ENCODE assay signal across 8 mouse cellular contexts in the genomic region with DNA sequence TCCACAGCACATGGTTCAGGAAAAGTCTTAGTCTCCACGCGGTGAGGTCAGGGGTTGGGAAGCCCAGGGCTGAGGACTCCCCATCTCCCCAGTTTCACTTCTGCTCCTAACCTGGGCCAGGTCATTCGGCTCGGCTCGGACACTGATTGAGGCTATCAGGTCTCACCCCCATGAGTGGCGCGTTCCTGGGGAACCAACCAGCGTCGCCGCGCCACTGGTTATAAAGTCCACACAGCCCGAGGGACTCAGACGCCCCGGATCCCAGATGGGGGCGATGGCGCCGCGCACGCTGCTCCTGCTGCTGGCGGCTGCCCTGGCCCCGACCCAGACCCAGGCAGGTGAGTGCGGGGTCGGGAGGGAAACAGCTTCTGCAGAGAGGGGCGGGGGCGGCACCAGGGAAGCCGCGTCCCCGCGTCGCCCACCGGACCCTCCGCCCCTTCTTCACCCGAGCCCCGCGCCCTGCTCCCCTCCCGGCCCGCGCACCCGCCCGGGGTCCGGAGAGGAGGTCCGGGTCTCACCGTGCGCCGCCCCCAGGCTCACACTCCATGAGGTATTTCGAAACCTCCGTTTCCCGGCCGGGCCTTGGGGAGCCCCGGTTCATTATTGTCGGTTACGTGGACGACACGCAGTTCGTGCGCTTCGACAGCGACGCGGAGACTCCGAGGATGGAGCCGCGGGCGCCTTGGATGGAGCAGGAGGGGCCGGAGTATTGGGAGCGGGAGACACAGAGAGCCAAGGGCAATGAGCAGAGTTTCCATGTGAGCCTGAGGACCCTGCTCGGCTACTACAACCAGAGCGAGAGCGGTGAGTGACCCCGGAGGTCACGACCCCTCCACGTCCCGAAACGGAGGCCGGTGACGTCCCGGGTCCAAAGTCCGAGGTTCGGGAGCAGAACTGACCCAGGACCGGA. TPM values are rescaled to one million over a fixed set of nuclear protein-coding genes. Genes with fewer than 3 reads are reported as not detected.
DNase-seq lines count a peak whose midpoint lies in the region; ATAC-seq and TF ChIP-seq lines count a peak whose summit lies in the region.

H2-Q10 (plus strand) TSS at position 248 of the 910 bp plus-strand sequence.

- no peak for TF ChIP-seq CTCF in hindbrain, postnatal 0 days (IDR thresholded peaks at IDR 0.05; ENCODE audit: low read depth)

- H3K4me1 ChIP-seq in heart, embryonic 13.5 days: peaks cover 13% of the 10 kb centered on the region
- 0 out of 2 replicates have a peak, but pooled peaks cover 3% of the 10 kb centered on the region for H3K4me1 ChIP-seq in hindbrain, postnatal 0 days (ENCODE audit: insufficient read depth, low read length)
- no peaks in the 10 kb centered on the region; the same call in 1 of the 2 replicates for H3K4me1 ChIP-seq in liver, embryonic 11.5 days (replicated peaks; ENCODE audit: control insufficient read depth, insufficient read depth, low read length)

- peaks cover 68% of the 10 kb centered on the region for H3K27me3 ChIP-seq in heart, embryonic 13.5 days (replicated peaks)
- peaks cover 18% of the 10 kb centered on the region for H3K27me3 ChIP-seq in hindbrain, postnatal 0 days (ENCODE audit: insufficient read depth, low read length)
- H3K27me3 ChIP-seq in liver, embryonic 11.5 days (replicated peaks; ENCODE audit: control insufficient read depth, insufficient read depth, low read length): peaks cover 29% of the 10 kb centered on the region

- DNase-seq in heart, postnatal 25 days (ENCODE audit: low spot score): no peak
- DNase-seq in embryo, embryonic 11 days: peak; percentile 33
- DNase-seq in hindbrain, postnatal 0 days (ENCODE audit: low spot score): no peak
- DNase-seq in liver, embryonic 11.5 days (ENCODE audit: low spot score): peak; percentile 47
- peak; percentile 43 for DNase-seq in retina, postnatal 1 day
- DNase-seq in frontal cortex, postnatal 14 days (ENCODE audit: low spot score in 2 of 2): no peak
- no peak for DNase-seq in layer of hippocampus, adult 11-12 months (ENCODE audit: low spot score)

- no peak within 1 kb of the TSS for H3K27ac ChIP-seq in heart, embryonic 13.5 days (replicated peaks)
- H3K27ac ChIP-seq in hindbrain, postnatal 0 days: no peak within 1 kb of the TSS
- H3K27ac ChIP-seq in liver, embryonic 11.5 days (ENCODE audit: low read depth, low read length): peak within 1 kb of the TSS; percentile 70; the same call in 1 of the 2 replicates

- intact Hi-C loops in heart, postnatal 25 days (cut with DNase I): no loop called here

- peak within 1 kb of the TSS; percentile 57 for H3K9ac ChIP-seq in heart, embryonic 13.5 days
- peak within 1 kb of the TSS; percentile 13; the same call in 1 of the 2 replicates for H3K9ac ChIP-seq in hindbrain, postnatal 0 days (replicated peaks; ENCODE audit: low read length)
- peak within 1 kb of the TSS; percentile 53 for H3K9ac ChIP-seq in liver, embryonic 11.5 days (ENCODE audit: low read depth, low read length)

- H3K9me3 ChIP-seq in heart, embryonic 13.5 days: no peaks in the 10 kb centered on the region
- H3K9me3 ChIP-seq in hindbrain, postnatal 0 days (ENCODE audit: low read length): no peaks in the 10 kb centered on the region
- H3K9me3 ChIP-seq in liver, embryonic 11.5 days (ENCODE audit: control insufficient read depth, low read length): no peaks in the 10 kb centered on the region

- no peak for ATAC-seq in heart, embryonic 13.5 days (ENCODE audit: extremely low read depth, insufficient number of reproducible peaks, low FRiP score, low TSS enrichment)
- ATAC-seq in hindbrain, postnatal 0 days: no peak
- ATAC-seq in liver, embryonic 11.5 days (replicated peaks; ENCODE audit: low FRiP score): peak; percentile 47; the same call in 1 of the 2 replicates

- H3K4me2 ChIP-seq in heart, embryonic 13.5 days: peak within 1 kb of the TSS; percentile 88
- H3K4me2 ChIP-seq in hindbrain, postnatal 0 days (ENCODE audit: low read depth, low read length): peak within 1 kb of the TSS; percentile 60
- peak within 1 kb of the TSS; percentile 59 for H3K4me2 ChIP-seq in liver, embryonic 11.5 days

- H3K36me3 ChIP-seq in heart, embryonic 13.5 days: no peaks in the 10 kb centered on the region
- no peaks in the 10 kb centered on the region for H3K36me3 ChIP-seq in hindbrain, postnatal 0 days (ENCODE audit: insufficient read depth, low read length)
- no peaks in the 10 kb centered on the region for H3K36me3 ChIP-seq in liver, embryonic 11.5 days (ENCODE audit: control insufficient read depth, insufficient read depth, low read length)

- H3K4me3 ChIP-seq in heart, embryonic 13.5 days: peak within 1 kb of the TSS; percentile 56
- peak within 1 kb of the TSS; percentile 38 for H3K4me3 ChIP-seq in hindbrain, postnatal 0 days (ENCODE audit: low read length)
- peak within 1 kb of the TSS; percentile 47 for H3K4me3 ChIP-seq in liver, embryonic 11.5 days (ENCODE audit: low read depth, low read length)

- 2% methylated on average over 79 of the region's 80 CpGs for WGBS in heart, embryonic 13.5 days
- WGBS in hindbrain, postnatal 0 days: 2% methylated on average over 75 of the region's 80 CpGs
- 3% methylated on average over 71 of the region's 80 CpGs for WGBS in liver, embryonic 11.5 days

RNA-seq across cellular contexts. Expression of gene H2-Q10, which starts in this region (rescaled TPM):
- 1.4 and 5.2 TPM in 2 replicates for polyA plus RNA-seq in heart, embryonic 13.5 days (2015; fragmentation: Nextera tagmentation; extraction: Ambion mirVana)
- under 1 TPM; 0.13 to 0.14 TPM for total RNA-seq in heart, postnatal 25 days (2021)
- total RNA-seq in hindbrain, postnatal 0 days (2014; rRNA removed): 0.07 TPM in 1 of 2 replicates, not detected in the other
- polyA plus RNA-seq in hindbrain, postnatal 0 days (2015; fragmentation: Nextera tagmentation; extraction: Ambion mirVana): 0.21 and 0.30 TPM in 2 replicates
- polyA plus RNA-seq in liver, embryonic 11.5 days (2014; fragmentation: Nextera tagmentation; extraction: Ambion mirVana): 72.3 and 73.7 TPM in 2 replicates

Comparison
In these comparisons a context has a peak if more than half of its experiments do, and no peak if none do; other contexts are left out.
1. RNA of gene H2-Q10 (polyA plus RNA-seq): 72.3 to 73.7 TPM in liver, embryonic 11.5 days; 1.4 to 5.2 TPM in heart, embryonic 13.5 days and 0.21 to 0.30 TPM in hindbrain, postnatal 0 days; every median in the first group is over 10 times any median in the second.
2. DNase-seq: peak in embryo, embryonic 11 days (single experiment), liver, embryonic 11.5 days (single experiment) and retina, postnatal 1 day (single experiment); none in heart, postnatal 25 days (single experiment), hindbrain, postnatal 0 days (single experiment), frontal cortex, postnatal 14 days (0 of 2) and layer of hippocampus, adult 11-12 months (single experiment).
3. Peak in every context shown above with its lines, with median percentiles within 50 percentile points of each other: H3K4me2 ChIP-seq, H3K4me3 ChIP-seq and H3K9ac ChIP-seq.